Comparison of ENCODE assay signal across 7 mouse cellular contexts in the genomic region with DNA sequence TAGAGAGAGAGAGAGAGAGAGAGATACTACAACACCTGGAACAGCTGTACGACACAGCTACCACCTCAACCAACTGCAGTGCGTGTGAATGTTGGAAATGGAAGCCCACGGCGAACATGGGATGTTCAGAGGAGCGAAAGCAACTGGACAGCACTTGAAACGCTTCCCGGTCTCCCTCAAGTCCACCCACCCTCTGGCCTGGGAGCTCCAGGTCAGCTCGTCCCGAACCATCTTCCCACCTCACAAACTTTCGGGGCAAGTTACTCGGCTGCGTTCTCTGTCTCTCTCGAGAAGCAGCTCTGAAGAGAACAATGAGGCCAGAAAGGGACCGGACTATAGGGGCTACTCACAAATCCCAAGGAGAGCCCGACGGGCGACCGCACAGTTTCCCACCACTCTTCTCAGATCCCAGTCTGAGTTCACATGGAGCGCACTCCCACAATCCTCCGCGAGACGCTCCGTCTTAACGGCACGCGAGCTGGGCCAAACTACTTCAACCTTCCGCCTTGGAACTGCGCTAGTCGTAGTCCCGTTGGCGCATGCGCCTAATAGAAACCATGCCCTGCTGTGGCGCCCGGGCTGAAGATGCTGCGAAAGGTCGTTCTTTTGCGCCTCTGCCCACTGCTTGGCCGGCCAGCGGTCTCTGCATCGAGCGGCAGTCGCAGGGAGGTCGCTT. TPM values are rescaled to one million over a fixed set of nuclear protein-coding genes. Genes with fewer than 3 reads are reported as not detected.
DNase-seq lines count a peak whose midpoint lies in the region; ATAC-seq lines count a peak whose summit lies in the region.

Esf1 (minus strand) TSS at position 438 of the 676 bp plus-strand sequence.
Ndufaf5 (plus strand) TSS at position 523 of the 676 bp plus-strand sequence.

- H3K9me3 ChIP-seq in embryonic facial prominence, embryonic 12.5 days = no peaks in the 10 kb centered on the region
- H3K9me3 ChIP-seq in limb, embryonic 11.5 days (ENCODE audit: control insufficient read depth, low read length) = no peaks in the 10 kb centered on the region
- H3K9me3 ChIP-seq in midbrain, embryonic 14.5 days (ENCODE audit: control insufficient read depth, low read length) = no peaks in the 10 kb centered on the region

- H3K4me1 ChIP-seq in embryonic facial prominence, embryonic 12.5 days = peaks cover 7% of the 10 kb centered on the region
- no peaks in the 10 kb centered on the region; the same call in 1 of the 2 replicates for H3K4me1 ChIP-seq in limb, embryonic 11.5 days (ENCODE audit: control insufficient read depth, insufficient read depth, low read length)
- H3K4me1 ChIP-seq in midbrain, embryonic 14.5 days (ENCODE audit: control insufficient read depth, insufficient read depth, low read length) = peaks cover 11% of the 10 kb centered on the region; the same call in 1 of the 2 replicates

- ATAC-seq in embryonic facial prominence, embryonic 12.5 days (ENCODE audit: insufficient number of reproducible peaks, insufficient read depth, low FRiP score, low TSS enrichment) = peak; percentile 98
- peak; percentile 99 for ATAC-seq in limb, embryonic 11.5 days (ENCODE audit: insufficient number of reproducible peaks, low FRiP score, low TSS enrichment, low read depth)
- ATAC-seq in midbrain, embryonic 14.5 days (ENCODE audit: low FRiP score, low TSS enrichment) = peak; percentile 99

- H3K36me3 ChIP-seq in embryonic facial prominence, embryonic 12.5 days = peaks cover 12% of the 10 kb centered on the region
- no peaks in the 10 kb centered on the region; the same call in 1 of the 2 replicates for H3K36me3 ChIP-seq in limb, embryonic 11.5 days (ENCODE audit: control insufficient read depth, insufficient read depth, low read length)
- peaks cover 26% of the 10 kb centered on the region for H3K36me3 ChIP-seq in midbrain, embryonic 14.5 days (ENCODE audit: control insufficient read depth, insufficient read depth, low read length)

- peak; percentile 96 for DNase-seq in adrenal gland, postnatal 25 days
- peak; percentile 99 for DNase-seq in heart, adult 11 months
- DNase-seq in kidney, adult 18-20 months = peak; percentile 99
- DNase-seq in limb, embryonic 11.5 days (ENCODE audit: low spot score) = peak; percentile 96
- peak; percentile 99 for DNase-seq in midbrain, embryonic 14.5 days
- peak; percentile 85 to 95 for DNase-seq in spleen, adult 18-20 months

- H3K4me3 ChIP-seq in embryonic facial prominence, embryonic 12.5 days = peak within 1 kb of the TSS; percentile 93
- peak within 1 kb of the TSS; percentile 95 for H3K4me3 ChIP-seq in limb, embryonic 11.5 days (ENCODE audit: low read depth, low read length)
- H3K4me3 ChIP-seq in midbrain, embryonic 14.5 days (replicated peaks; ENCODE audit: low read depth, low read length) = peak within 1 kb of the TSS; percentile 57

- H3K9ac ChIP-seq in embryonic facial prominence, embryonic 12.5 days = peak within 1 kb of the TSS; percentile 87
- H3K9ac ChIP-seq in limb, embryonic 11.5 days (ENCODE audit: low read length) = peak within 1 kb of the TSS; percentile 85
- peak within 1 kb of the TSS; percentile 56 for H3K9ac ChIP-seq in midbrain, embryonic 14.5 days (replicated peaks; ENCODE audit: low read length)

- H3K4me2 ChIP-seq in embryonic facial prominence, embryonic 12.5 days (replicated peaks) = peak within 1 kb of the TSS; percentile 64
- H3K4me2 ChIP-seq in limb, embryonic 11.5 days (ENCODE audit: low read depth, severe bottlenecking) = peak within 1 kb of the TSS; percentile 71
- H3K4me2 ChIP-seq in midbrain, embryonic 14.5 days (ENCODE audit: low read length) = peak within 1 kb of the TSS; percentile 87

- under 1% methylated on average over 43 of the region's 43 CpGs for WGBS in embryonic facial prominence, embryonic 12.5 days
- under 1% methylated on average over 43 of the region's 43 CpGs for WGBS in limb, embryonic 11.5 days
- WGBS in midbrain, embryonic 14.5 days = under 1% methylated on average over 43 of the region's 43 CpGs

- no peaks in the 10 kb centered on the region for H3K27me3 ChIP-seq in embryonic facial prominence, embryonic 12.5 days
- H3K27me3 ChIP-seq in limb, embryonic 11.5 days (ENCODE audit: control insufficient read depth, insufficient read depth, low read length) = no peaks in the 10 kb centered on the region
- no peaks in the 10 kb centered on the region for H3K27me3 ChIP-seq in midbrain, embryonic 14.5 days (ENCODE audit: control insufficient read depth, insufficient read depth, low read length)

- H3K27ac ChIP-seq in embryonic facial prominence, embryonic 12.5 days = peak within 1 kb of the TSS; percentile 84
- H3K27ac ChIP-seq in limb, embryonic 11.5 days (replicated peaks; ENCODE audit: low read depth, low read length) = no peak within 1 kb of the TSS; the same call in 1 of the 2 replicates
- peak within 1 kb of the TSS; percentile 72 for H3K27ac ChIP-seq in midbrain, embryonic 14.5 days (replicated peaks; ENCODE audit: low read depth, low read length)

RNA-seq across cellular contexts. Expression of gene Esf1, which starts in this region (rescaled TPM):
- total RNA-seq in adrenal gland, postnatal 25 days (2021) = 22.8 TPM in 2 replicates
- 31.4 and 33.9 TPM in 2 replicates for polyA plus RNA-seq in embryonic facial prominence, embryonic 12.5 days (2016; fragmentation: Nextera tagmentation; extraction: Ambion mirVana)
- 34.9 and 39.1 TPM in 2 replicates for polyA plus RNA-seq in limb, embryonic 11.5 days (2014; fragmentation: Nextera tagmentation; extraction: Ambion mirVana)
- 15.4 and 18.5 TPM in 2 replicates for polyA plus RNA-seq in midbrain, embryonic 14.5 days (2014; fragmentation: Nextera tagmentation; extraction: Ambion mirVana)

RNA-seq across cellular contexts. Expression of gene Ndufaf5, which starts in this region (rescaled TPM):
- total RNA-seq in adrenal gland, postnatal 25 days (2021) = 19.1 and 22.0 TPM in 2 replicates
- 30.8 and 33.5 TPM in 2 replicates for polyA plus RNA-seq in embryonic facial prominence, embryonic 12.5 days (2016; fragmentation: Nextera tagmentation; extraction: Ambion mirVana)
- polyA plus RNA-seq in limb, embryonic 11.5 days (2014; fragmentation: Nextera tagmentation; extraction: Ambion mirVana) = 35.0 and 36.8 TPM in 2 replicates
- 49.3 and 51.0 TPM in 2 replicates for polyA plus RNA-seq in midbrain, embryonic 14.5 days (2014; fragmentation: Nextera tagmentation; extraction: Ambion mirVana)
